Mouse (Mus musculus): ENCODE measurements around the gene Gpr84.

Gpr84 gene

GRCm38 (mm10) chr15:103335488-103336235, 25.2 kb upstream of the Gpr84 start:
- no peak for DNase-seq (ENCODE audit: low spot score in 2 of 2)

DNA sequence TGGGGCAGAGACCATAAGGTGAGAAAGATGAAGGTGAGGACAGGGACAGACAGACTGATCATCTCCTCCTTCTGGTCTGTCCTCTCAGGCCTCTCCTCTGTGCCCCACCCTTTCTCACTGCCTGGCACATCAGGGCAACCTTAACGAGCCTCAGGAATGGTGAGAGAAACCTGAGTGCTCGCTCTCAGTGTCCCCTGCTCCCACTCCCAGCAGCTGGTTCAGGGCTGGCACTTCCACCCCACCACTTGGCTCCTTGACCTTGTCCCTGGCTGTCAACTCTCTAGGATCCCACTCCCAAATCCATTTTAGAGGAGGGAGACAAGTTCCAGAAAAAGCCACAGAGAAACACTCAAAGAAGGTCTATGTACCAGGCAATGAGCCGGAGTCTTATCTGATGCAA, 24.6 kb upstream of the Gpr84 start:
- no peak for DNase-seq (ENCODE audit: low spot score in 2 of 2)

DNA sequence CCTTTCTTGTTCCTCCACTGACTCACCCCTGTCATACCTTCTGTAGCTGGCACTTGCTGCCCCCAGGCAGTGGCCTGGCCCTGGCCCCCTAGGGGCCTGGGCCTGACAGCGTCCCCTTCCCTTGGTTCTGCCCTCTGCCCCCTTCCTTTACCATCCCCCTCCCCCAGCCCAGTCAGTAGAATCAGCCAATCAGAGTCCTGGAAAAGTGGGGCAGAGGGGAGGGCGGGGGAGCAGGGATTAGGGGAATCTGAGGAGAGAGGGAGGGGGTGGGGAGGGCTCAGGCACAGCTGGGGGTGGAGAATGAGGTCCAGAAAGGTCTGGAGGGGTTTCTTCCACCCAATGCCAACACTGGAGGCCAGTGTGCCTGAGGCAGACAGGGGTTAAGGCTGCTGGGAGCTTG, 23.8 kb upstream of the Gpr84 start:
- DNase-seq (ENCODE audit: low spot score in 2 of 2), result no peak

GRCm38 (mm10) chr15:103333738-103334137, 23.3 kb upstream of the Gpr84 start:
- DNase-seq (ENCODE audit: low spot score in 2 of 2), result no peak

DNA sequence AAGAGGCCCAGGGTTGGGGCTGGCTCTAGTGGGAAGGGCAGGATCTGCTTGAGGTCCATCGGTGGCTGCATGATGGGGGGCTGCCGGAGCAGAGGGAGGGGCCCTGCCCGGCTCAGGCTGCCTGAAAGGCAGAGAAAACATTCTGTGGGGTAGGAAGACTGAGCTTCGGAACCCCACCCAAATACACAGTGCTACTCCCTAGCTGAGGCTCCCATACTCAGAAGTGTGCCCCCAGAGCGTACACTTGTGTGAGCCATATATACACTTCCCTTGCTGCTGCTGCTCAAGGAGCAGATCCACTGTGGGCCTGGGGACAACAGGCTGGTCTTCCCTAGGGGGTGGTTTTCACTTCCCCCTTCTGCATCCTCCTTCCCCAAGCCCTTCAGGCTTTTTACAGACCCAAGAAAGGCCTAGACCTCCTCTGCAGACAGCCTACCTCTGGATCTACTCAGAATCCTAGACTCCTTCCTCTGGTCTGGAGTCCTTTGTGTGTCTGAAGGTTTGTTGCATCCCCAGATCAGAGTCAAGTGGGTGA, 22.7 kb upstream of the Gpr84 start:
- DNase-seq (ENCODE audit: low spot score in 2 of 2), result no peak

GRCm38 (mm10) chr15:103323455-103324247, 13.2 kb upstream of the Gpr84 start:
- peak in 1 of 2 experiments; percentile 61 for DNase-seq (ENCODE audit: low spot score in 2 of 2)

DNA sequence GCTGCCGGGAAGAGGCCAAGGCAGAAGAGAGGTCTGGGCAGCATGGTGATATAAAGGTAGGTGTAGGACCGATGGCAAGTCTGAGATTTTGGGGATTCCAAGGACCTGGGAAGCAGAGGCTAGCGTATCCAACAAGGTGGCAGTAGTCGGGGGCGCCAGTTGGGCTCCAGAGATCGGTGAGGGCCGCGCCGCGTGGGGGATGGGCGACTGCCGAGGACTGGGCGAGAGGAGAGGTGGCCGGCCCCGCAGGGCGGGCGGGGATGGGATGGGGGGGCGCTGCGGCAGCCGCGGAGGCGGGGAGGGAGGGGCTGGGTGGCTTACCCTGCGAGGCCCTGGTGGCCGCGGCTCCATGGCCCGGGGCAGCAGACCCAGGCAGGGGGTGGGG, 12.7 kb upstream of the Gpr84 start:
- no peak for DNase-seq (ENCODE audit: low spot score in 2 of 2)

DNA sequence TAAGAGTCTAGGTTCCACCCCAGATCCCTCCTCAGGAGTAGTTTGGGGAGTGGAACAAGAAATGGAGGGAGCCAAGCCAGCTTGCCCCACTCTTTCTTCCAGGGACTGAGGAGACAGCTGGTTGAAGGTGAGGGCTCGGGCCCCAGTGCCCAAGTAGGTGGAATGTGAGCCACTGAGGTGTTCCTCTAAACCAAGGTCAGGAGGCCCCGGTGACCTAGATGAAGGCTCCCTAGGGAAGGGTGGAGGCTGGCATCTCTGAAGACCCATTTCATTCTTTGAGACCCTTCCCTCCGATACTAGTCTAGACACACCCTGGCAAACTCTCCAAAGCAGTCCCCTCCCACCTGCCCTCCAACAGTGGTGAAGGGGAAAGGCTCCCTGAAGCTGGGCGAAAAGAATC, 12.0 kb upstream of the Gpr84 start:
- no peak for DNase-seq (ENCODE audit: low spot score in 2 of 2)

GRCm38 (mm10) chr15:103321076-103321475, 10.7 kb upstream of the Gpr84 start:
- DNase-seq (ENCODE audit: low spot score in 2 of 2), result no peak

- DNase-seq (ENCODE audit: low spot score in 2 of 2), result no peak
Measured at GRCm38 (mm10) chr15:103318201-103318816, 7.9 kb upstream of the Gpr84 start.

GRCm38 (mm10) chr15:103317731-103318130, 7.3 kb upstream of the Gpr84 start:
- DNase-seq (ENCODE audit: low spot score in 2 of 2), result no peak

- DNase-seq (ENCODE audit: low spot score in 2 of 2), result no peak
Measured at GRCm38 (mm10) chr15:103317120-103317519, 6.7 kb upstream of the Gpr84 start.

DNA sequence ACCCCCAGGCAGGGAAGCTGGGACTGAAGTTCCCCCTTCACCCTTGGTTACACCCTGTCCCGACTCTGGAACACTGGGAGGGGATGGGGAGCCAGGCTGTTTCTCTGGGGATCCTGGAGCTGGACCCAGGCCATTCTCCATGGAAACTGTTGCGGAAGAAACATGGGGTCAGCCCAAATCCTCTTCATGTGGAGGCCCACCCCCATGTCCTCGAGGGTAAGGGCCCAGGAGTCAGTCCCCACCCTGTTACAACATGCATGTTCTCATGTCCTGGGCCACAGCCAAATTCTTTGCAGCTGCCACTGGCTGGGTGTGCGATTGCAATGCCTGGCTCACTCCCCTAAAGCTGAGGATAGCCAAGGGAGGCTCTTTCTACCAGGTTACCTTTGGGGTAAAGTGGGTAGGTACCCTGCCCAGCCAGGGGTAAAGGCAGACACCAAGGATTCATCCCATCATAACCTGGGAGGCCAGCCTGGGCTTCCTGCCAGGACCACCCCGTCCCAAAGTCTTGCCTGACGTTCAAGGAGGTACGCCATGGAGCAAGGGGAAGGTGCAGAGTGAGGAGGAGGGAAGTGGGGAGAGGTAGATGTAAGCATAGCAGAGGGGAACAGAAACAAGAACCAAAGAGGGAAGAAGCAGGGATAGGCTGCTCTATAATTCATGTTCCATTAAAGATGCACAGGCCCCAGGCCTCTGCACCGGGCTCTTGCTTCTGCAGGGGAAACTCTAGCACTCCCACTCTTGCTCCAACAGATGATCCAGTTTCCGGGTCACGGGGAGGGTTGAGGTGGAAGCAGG, 5.8 kb upstream of the Gpr84 start:
- no peak for DNase-seq (ENCODE audit: low spot score in 2 of 2)

DNA sequence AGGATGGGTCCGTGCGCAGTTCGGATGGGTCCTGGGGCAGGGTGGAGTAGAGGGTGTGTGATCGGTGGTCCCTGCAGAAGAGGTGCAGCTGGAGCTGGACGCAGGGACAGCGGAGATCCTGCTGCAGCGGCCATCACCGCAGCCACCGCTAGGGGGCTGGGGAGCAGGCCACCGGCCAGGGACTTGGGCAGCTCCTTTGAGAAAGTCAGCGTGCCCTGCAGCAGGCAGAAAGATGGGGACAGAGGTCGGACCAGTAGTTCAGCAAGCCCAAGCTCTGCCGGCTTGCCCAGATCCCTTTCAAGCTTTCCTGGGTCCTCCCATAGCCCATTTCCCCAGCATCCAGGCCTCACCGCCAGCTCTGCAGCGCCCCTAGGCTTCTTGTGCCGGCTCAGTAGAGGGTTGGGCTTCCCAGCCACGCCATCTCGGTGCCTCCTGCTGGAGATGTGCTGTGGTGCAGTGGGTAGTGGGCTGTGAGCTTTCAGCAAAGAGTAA, 4.6 kb upstream of the Gpr84 start:
- no peak for DNase-seq (ENCODE audit: low spot score in 2 of 2)

DNA sequence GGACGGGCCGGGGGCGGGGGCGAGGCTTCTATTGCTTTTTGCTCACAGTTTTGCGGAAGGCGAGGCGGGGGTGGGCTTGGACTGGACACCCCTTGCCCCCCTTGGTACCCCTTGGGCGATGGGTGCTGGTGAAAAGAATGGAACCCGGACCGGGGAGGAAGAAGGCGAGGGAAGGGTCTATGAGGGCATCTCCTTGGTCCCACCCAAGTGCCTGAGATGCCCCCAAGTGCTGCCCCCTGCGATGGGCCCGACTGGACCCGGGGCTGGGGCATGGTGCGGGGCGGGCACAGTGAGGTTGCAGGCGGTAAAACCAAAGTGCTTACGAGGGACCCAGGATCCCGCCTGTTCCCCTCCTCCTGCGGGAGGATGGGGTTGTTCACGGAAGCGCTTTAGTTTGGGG, 3.8 kb upstream of the Gpr84 start:
- no peak for DNase-seq (ENCODE audit: low spot score in 2 of 2)

- DNase-seq (ENCODE audit: low spot score in 2 of 2), result no peak
Measured at GRCm38 (mm10) chr15:103313495-103314095, 3.2 kb upstream of the Gpr84 start.

- no peak for DNase-seq (ENCODE audit: low spot score in 2 of 2)
Measured at GRCm38 (mm10) chr15:103308876-103309580, 1.4 kb downstream of the Gpr84 start.

DNA sequence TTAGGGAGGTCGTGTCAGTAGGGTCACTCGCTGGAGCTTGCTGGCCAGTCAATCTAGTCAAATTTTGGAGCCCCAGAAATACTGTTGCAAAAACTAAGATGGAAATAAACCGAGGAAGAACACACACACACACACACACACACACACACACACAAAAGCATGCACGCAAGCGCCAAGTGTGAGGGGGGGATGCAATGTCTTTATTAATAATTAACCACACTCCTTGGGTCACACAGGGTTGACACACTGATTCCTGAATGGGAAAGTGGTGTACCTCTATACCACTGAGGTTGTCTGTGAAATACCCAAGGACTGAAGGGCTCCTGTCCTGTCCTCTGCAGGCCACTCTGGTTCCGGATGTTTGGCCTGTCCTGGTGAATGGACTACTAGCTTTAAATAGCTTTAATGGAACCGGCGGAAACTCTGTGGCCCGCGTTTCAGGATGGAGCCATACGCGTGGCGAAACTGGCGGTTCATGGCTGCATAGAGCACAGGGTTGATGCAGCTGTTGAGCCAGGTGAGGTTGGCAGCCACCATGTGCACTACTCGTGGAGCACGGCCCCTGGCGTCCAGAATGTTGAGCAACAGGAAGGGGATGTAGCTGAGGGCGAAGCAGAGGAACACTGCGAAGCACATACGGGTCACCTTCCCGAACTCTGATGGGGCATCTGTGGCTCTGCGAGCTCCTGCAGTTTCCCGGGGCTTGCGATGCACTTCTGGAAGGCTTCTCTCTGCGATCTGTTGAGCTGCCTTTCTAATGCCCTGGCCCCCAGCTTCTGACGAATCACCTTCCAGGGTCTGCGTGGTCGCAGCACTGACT, 2.1 kb downstream of the Gpr84 start:
- no peak for DNase-seq (ENCODE audit: low spot score in 2 of 2)

GRCm38 (mm10) chr15:103307125-103307524, 3.3 kb downstream of the Gpr84 start:
- peak; percentile 95 to 98 for DNase-seq (ENCODE audit: low spot score in 2 of 2)

Measured in frontal cortex, postnatal 25 days (tissue).